Mouse (Mus musculus) c-Kit-negative CD71-positive TER-119-positive erythroid progenitor cells, embryonic 14.5 days (primary cell): ENCODE measurements at regions not wholly inside any gene's neighbourhood (a gene's known extent, or its start where the extent isn't known, plus 50 kb on each side); places are given as distances from the start of the nearest gene placed in this dataset.

ENCODE experiments used
- DNase-seq: peaks from one replicate; pipeline ENCODE4 v3.0.0-alpha.2; 2013; ENCODE audit warnings: low read depth, low spot score

- DNase-seq, result no peak
Measured at GRCm38 (mm10) chr5:35221451-35222305, 56.4 kb upstream of the Adra2c start.

GRCm38 (mm10) chr5:35216271-35216670, 61.8 kb upstream of the Adra2c start:
- no peak for DNase-seq

- no peak for DNase-seq
Measured at GRCm38 (mm10) chr5:35215480-35216195, 62.5 kb upstream of the Adra2c start.

GRCm38 (mm10) chr5:35215007-35215406, 63.1 kb upstream of the Adra2c start:
- no peak for DNase-seq

- DNase-seq, result no peak
Measured at GRCm38 (mm10) chr5:35209348-35209747, 68.8 kb upstream of the Adra2c start.

GRCm38 (mm10) chr5:35204049-35204448, 74.1 kb upstream of the Adra2c start:
- DNase-seq, result no peak

- no peak for DNase-seq
Measured at GRCm38 (mm10) chr5:35198468-35198867, 79.7 kb upstream of the Adra2c start.

- no peak for DNase-seq
Measured at GRCm38 (mm10) chr5:35189113-35189797, 83.7 kb upstream of the Lrpap1 start.

GRCm38 (mm10) chr5:35185826-35186225, 80.3 kb upstream of the Lrpap1 start:
- DNase-seq, result no peak

GRCm38 (mm10) chr5:35185289-35185688, 79.7 kb upstream of the Lrpap1 start:
- DNase-seq, result no peak

- DNase-seq, result no peak
Measured at GRCm38 (mm10) chr5:35183418-35183817, 77.9 kb upstream of the Lrpap1 start.

GRCm38 (mm10) chr5:35177332-35177731, 71.8 kb upstream of the Lrpap1 start:
- DNase-seq, result no peak

- no peak for DNase-seq
Measured at GRCm38 (mm10) chr5:35176112-35176848, 70.7 kb upstream of the Lrpap1 start.

GRCm38 (mm10) chr5:35174318-35174717, 68.8 kb upstream of the Lrpap1 start:
- DNase-seq, result no peak

- no peak for DNase-seq
Measured at GRCm38 (mm10) chr5:35171336-35171735, 65.8 kb upstream of the Lrpap1 start.

- DNase-seq, result no peak
Measured at GRCm38 (mm10) chr5:35170369-35171130, 65.0 kb upstream of the Lrpap1 start.

- no peak for DNase-seq
Measured at GRCm38 (mm10) chr5:35169614-35170293, 64.2 kb upstream of the Lrpap1 start.

GRCm38 (mm10) chr5:35168853-35169252, 63.3 kb upstream of the Lrpap1 start:
- no peak for DNase-seq

GRCm38 (mm10) chr5:35168369-35168768, 62.8 kb upstream of the Lrpap1 start:
- no peak for DNase-seq

GRCm38 (mm10) chr5:35165993-35166392, 60.4 kb upstream of the Lrpap1 start:
- no peak for DNase-seq
